Mouse (Mus musculus): ENCODE data around the gene 1700012A03Rik. TPM values are rescaled to one million over a fixed set of nuclear protein-coding genes. Genes with fewer than 3 reads are reported as not detected.

The 1700012A03Rik gene
- total RNA-seq, 4 experiments from 2014 or later: not detected

DNA sequence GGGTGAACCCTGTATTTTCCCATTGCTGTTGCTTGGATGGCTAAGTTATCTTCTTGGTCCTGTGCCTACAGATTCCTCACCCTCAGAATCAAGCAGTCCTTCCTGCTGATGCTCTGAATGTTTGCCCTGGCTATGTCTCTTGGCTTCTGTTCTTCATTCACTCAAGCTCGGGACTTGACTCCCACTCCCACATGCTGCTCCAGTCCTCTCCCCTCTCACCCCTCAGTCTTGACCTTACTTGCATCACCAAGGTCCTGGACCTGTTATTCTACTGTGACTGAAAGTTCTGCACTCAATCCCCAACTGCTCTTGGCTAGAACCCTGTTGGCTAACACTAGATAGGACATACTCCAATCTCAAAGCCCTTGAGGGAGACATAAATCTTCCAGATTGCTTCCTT lies 22.1 kb downstream of the 1700012A03Rik start:
- DNase-seq (ENCODE audit: low spot score in 2 of 2): no peak

DNA sequence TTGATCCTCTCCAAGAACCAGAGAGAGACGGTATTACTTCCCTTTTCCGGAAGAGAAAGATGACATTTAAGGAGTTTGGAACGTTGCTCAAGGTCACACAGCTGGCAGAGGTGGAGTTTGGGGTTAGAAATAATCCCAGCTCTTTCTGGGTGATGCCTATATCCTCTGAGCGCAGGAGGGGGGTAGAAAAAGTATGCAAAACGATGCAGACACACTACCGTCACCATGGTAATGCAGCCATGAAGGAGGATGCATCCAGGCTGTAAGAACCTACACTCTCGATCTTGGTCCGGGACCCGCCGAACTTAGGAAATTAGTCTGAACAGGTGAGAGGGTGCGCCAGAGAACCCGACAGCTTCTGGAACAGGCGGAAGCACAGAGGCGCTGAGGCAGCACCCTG lies 43.3 kb downstream of the 1700012A03Rik start:
- no peak for DNase-seq (ENCODE audit: low spot score in 2 of 2)

DNA sequence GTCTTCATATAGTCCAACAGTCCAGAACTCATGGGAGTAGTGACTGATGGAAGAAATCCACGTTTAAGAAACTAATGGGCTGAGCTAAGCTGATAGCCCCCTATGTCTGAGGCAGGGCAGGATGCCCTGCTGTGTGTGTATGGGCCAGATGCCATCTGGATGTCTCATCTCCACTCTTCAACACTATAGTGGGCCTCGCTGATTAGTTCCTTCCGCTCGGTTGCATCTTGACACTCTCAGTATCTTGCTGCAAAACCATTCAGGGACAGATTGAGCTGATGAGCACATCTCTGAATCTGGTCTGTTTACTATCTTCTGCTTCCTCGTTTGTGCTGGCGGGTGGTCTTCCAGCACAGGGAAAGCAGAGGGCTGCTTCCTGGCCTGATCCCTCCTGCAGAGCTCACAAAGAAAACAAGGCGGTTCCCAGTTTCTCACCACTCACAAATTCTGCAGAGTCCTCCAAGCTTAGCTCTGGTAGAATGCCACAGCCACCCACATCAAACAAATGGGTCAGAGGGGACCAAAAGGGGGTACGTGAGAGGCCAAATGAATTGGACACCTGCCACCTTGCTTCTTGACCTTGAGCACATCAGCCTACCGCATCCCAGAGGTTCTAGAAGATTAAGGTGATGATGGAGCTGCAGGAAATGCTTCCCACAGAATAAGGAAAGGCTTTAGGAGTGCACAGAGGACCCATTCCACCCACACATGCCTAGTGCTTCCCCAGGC lies 55.7 kb downstream of the 1700012A03Rik start:
- no peak for DNase-seq (ENCODE audit: low spot score in 2 of 2)
